Mouse (Mus musculus): ENCODE data around the gene Tmem217. TPM values are rescaled to one million over a fixed set of nuclear protein-coding genes. Genes with fewer than 3 reads are reported as not detected.
A peak's percentile ranks its signal among the peaks of the same experiment; 100 is the strongest.

Tmem217 gene
- polyA plus RNA-seq, 1 experiment, result 0.29 TPM

- Histone ChIP-seq H3K4me3 (ENCODE audit: low read depth, low read length) (peak overlapping the region; percentile 81), H3K4me1 (ENCODE audit: control insufficient read depth, insufficient read depth, insufficient read length, low read length) (peaks cover 19% of the 10 kb centered on the region; the same call in 1 of the 2 replicates), H3K27ac (ENCODE audit: insufficient read depth, low read depth, low read length) (peak overlapping the region; percentile 94), H3K27me3 (ENCODE audit: control insufficient read depth, insufficient read depth, low read length) (no peaks in the 10 kb centered on the region), H3K36me3 (ENCODE audit: control insufficient read depth, insufficient read depth, low read length) (peaks cover 29% of the 10 kb centered on the region)
- no peak for TF ChIP-seq CTCF (IDR thresholded peaks at IDR 0.05; ENCODE audit: extremely low read depth, insufficient read length, insufficient replicate concordance, low read depth, low read length)
- peak; percentile 90 for TF ChIP-seq POLR2A (IDR thresholded peaks at IDR 0.05; ENCODE audit: low read depth, low read length)
- under 1% methylated on average over 60 of the region's 68 CpGs for WGBS
Measured at GRCm38 (mm10) chr17:29489971-29490712, 62.0 kb downstream of the Tmem217 start.

- Histone ChIP-seq H3K27ac (ENCODE audit: insufficient read depth, low read depth, low read length) (peak overlapping the region; percentile 94), H3K27me3 (ENCODE audit: control insufficient read depth, insufficient read depth, low read length) (no peaks in the 10 kb centered on the region), H3K36me3 (ENCODE audit: control insufficient read depth, insufficient read depth, low read length) (peaks cover 21% of the 10 kb centered on the region), H3K4me1 (ENCODE audit: control insufficient read depth, insufficient read depth, insufficient read length, low read length) (peaks cover 17% of the 10 kb centered on the region; the same call in 1 of the 2 replicates), H3K4me3 (ENCODE audit: low read depth, low read length) (peak overlapping the region; percentile 81)
- 7% methylated on average over 30 of the region's 30 CpGs for WGBS
- TF ChIP-seq POLR2A (IDR thresholded peaks at IDR 0.05; ENCODE audit: low read depth, low read length) (no peak), CTCF (IDR thresholded peaks at IDR 0.05; ENCODE audit: extremely low read depth, insufficient read length, insufficient replicate concordance, low read depth, low read length) (no peak)
Measured at GRCm38 (mm10) chr17:29488978-29489970, 62.9 kb downstream of the Tmem217 start.

- Histone ChIP-seq H3K4me3 (ENCODE audit: low read depth, low read length) (no peak overlapping the region), H3K4me1 (ENCODE audit: control insufficient read depth, insufficient read depth, insufficient read length, low read length) (peaks cover 21% of the 10 kb centered on the region; the same call in 1 of the 2 replicates), H3K27me3 (ENCODE audit: control insufficient read depth, insufficient read depth, low read length) (no peaks in the 10 kb centered on the region), H3K36me3 (ENCODE audit: control insufficient read depth, insufficient read depth, low read length) (peaks cover 13% of the 10 kb centered on the region), H3K27ac (ENCODE audit: insufficient read depth, low read depth, low read length) (peak overlapping the region; percentile 94)
- WGBS, result 84% methylated on average over 8 of the region's 8 CpGs
- TF ChIP-seq POLR2A (IDR thresholded peaks at IDR 0.05; ENCODE audit: low read depth, low read length) (no peak), CTCF (IDR thresholded peaks at IDR 0.05; ENCODE audit: extremely low read depth, insufficient read length, insufficient replicate concordance, low read depth, low read length) (no peak)
Measured at GRCm38 (mm10) chr17:29488257-29488977, 63.8 kb downstream of the Tmem217 start.

- Histone ChIP-seq H3K4me1 (ENCODE audit: control insufficient read depth, insufficient read depth, insufficient read length, low read length) (peaks cover 28% of the 10 kb centered on the region; the same call in 1 of the 2 replicates), H3K36me3 (ENCODE audit: control insufficient read depth, insufficient read depth, low read length) (no peaks in the 10 kb centered on the region), H3K27me3 (ENCODE audit: control insufficient read depth, insufficient read depth, low read length) (no peaks in the 10 kb centered on the region), H3K4me3 (ENCODE audit: low read depth, low read length) (no peak overlapping the region), H3K27ac (ENCODE audit: insufficient read depth, low read depth, low read length) (peak overlapping the region; percentile 88)
- WGBS, result 61% methylated on average over 3 of the region's 3 CpGs
- TF ChIP-seq CTCF (IDR thresholded peaks at IDR 0.05; ENCODE audit: extremely low read depth, insufficient read length, insufficient replicate concordance, low read depth, low read length) (no peak), POLR2A (IDR thresholded peaks at IDR 0.05; ENCODE audit: low read depth, low read length) (no peak)
Measured at GRCm38 (mm10) chr17:29485336-29486233, 66.6 kb downstream of the Tmem217 start.

- no peak for TF ChIP-seq POLR2A (IDR thresholded peaks at IDR 0.05; ENCODE audit: low read depth, low read length)
- no peak for TF ChIP-seq CTCF (IDR thresholded peaks at IDR 0.05; ENCODE audit: extremely low read depth, insufficient read length, insufficient replicate concordance, low read depth, low read length)
- 90% methylated on average over 2 of the region's 2 CpGs for WGBS
- peak overlapping the region; percentile 9; the same call in 1 of the 2 replicates for H3K27ac ChIP-seq (ENCODE audit: insufficient read depth, low read depth, low read length)
- H3K4me3 ChIP-seq (ENCODE audit: low read depth, low read length), result no peak overlapping the region
- no peaks in the 10 kb centered on the region for H3K36me3 ChIP-seq (ENCODE audit: control insufficient read depth, insufficient read depth, low read length)
- peaks cover 28% of the 10 kb centered on the region; the same call in 1 of the 2 replicates for H3K4me1 ChIP-seq (ENCODE audit: control insufficient read depth, insufficient read depth, insufficient read length, low read length)
- no peaks in the 10 kb centered on the region for H3K27me3 ChIP-seq (ENCODE audit: control insufficient read depth, insufficient read depth, low read length)
Measured at GRCm38 (mm10) chr17:29484431-29484830, 67.8 kb downstream of the Tmem217 start.

GRCm38 (mm10) chr17:29483282-29483681 is 68.9 kb downstream of the Tmem217 start:
- Histone ChIP-seq H3K4me3 (ENCODE audit: low read depth, low read length) (no peak overlapping the region), H3K27ac (ENCODE audit: insufficient read depth, low read depth, low read length) (peak overlapping the region; percentile 64), H3K27me3 (ENCODE audit: control insufficient read depth, insufficient read depth, low read length) (no peaks in the 10 kb centered on the region), H3K36me3 (ENCODE audit: control insufficient read depth, insufficient read depth, low read length) (no peaks in the 10 kb centered on the region), H3K4me1 (ENCODE audit: control insufficient read depth, insufficient read depth, insufficient read length, low read length) (peaks cover 22% of the 10 kb centered on the region; the same call in 1 of the 2 replicates)
- no peak for TF ChIP-seq CTCF (IDR thresholded peaks at IDR 0.05; ENCODE audit: extremely low read depth, insufficient read length, insufficient replicate concordance, low read depth, low read length)
- no peak for TF ChIP-seq POLR2A (IDR thresholded peaks at IDR 0.05; ENCODE audit: low read depth, low read length)
- WGBS, result 99% methylated on average over 2 of the region's 2 CpGs

Data from small intestine, adult 2 months (tissue).